Mouse (Mus musculus) lung, postnatal 0 days (tissue): ENCODE data around the gene Ms4a13. TPM values are rescaled to one million over a fixed set of nuclear protein-coding genes. Genes with fewer than 3 reads are reported as not detected.
A peak's percentile ranks its signal among the peaks of the same experiment; 100 is the strongest.
"Not testable (repeated sequence)": the region's sequence is repeated elsewhere in the genome, so short reads cannot be mapped to it uniquely, and the experiment has no call there.

Source experiments
- ATAC-seq: fragments of 200-750 bp; cut with Nextera tagmentation; 2 replicates; pipeline ENCODE4 v1.8.0; 2017; ENCODE audit warnings: moderate library complexity
- DNase-seq: peaks from one replicate; pipeline ENCODE4 v3.0.0-alpha.2; 2016; ENCODE audit warnings: low spot score
- H3K27ac ChIP-seq: fragments of 300-500 bp; sonication (generic); 2 replicates; pipeline ENCODE4 v1.5.1; 2014; ENCODE audit warnings: antibody characterized with exemption, mild to moderate bottlenecking, low read length, mixed read lengths
- H3K27me3 ChIP-seq: fragments of 300-500 bp; sonication (generic); replicated peaks from 2 replicates; pipeline ENCODE4 v1.6.1; 2014; ENCODE audit warnings: low read length, mixed read lengths; ENCODE audit not compliant: insufficient read depth
- H3K36me3 ChIP-seq: fragments of 300-500 bp; sonication (generic); 2 replicates; pipeline ENCODE4 v1.6.1; 2014; ENCODE audit warnings: low read length, mixed read lengths; ENCODE audit not compliant: insufficient read depth
- H3K4me1 ChIP-seq: fragments of 300-500 bp; sonication (generic); 2 replicates; pipeline ENCODE4 v1.6.1; 2014; ENCODE audit warnings: antibody characterized with exemption, low read depth, low read length, mixed read lengths; ENCODE audit not compliant: insufficient read depth
- H3K4me2 ChIP-seq: fragments of 300-500 bp; sonication (generic); replicated peaks from 2 replicates; pipeline ENCODE4 v1.6.1; 2014; ENCODE audit warnings: low read depth, mild to moderate bottlenecking, low read length, moderate library complexity, mixed read lengths
- H3K4me3 ChIP-seq: fragments of 300-500 bp; sonication (generic); 2 replicates; pipeline ENCODE4 v1.5.1; 2014; ENCODE audit warnings: low read depth, low read length
- H3K9ac ChIP-seq: fragments of 300-500 bp; sonication (generic); replicated peaks from 2 replicates; pipeline ENCODE4 v1.6.1; 2014; ENCODE audit warnings: low read depth, mild to moderate bottlenecking
- H3K9me3 ChIP-seq: fragments of 300-500 bp; sonication (generic); 2 replicates; pipeline ENCODE4 v1.6.1; 2016; ENCODE audit warnings: low read length, mixed read lengths
- CTCF ChIP-seq: IDR thresholded peaks from 2 replicates; pipeline ENCODE4 v1.5.1; 2016; ENCODE audit warnings: antibody characterized with exemption, mild to moderate bottlenecking
- EP300 ChIP-seq: IDR thresholded peaks from 2 replicates; pipeline ENCODE4 v1.6.1; 2016; ENCODE audit warnings: antibody characterized with exemption, mild to moderate bottlenecking, control low read depth
- WGBS: fragments of 180-500 bp; shearing (Covaris S2); extraction: QIAGEN DNeasy Blood & Tissue Kit; methylation state at CpG from one replicate; pipeline ENCODE4 v1.1.7; 2014; 5-methylcytosine and 5-hydroxymethylcytosine counted together
- polyA plus RNA-seq: library from polyadenylated mRNA; unstranded; fragments of >200 nt; fragmentation: Nextera tagmentation; extraction: Ambion mirVana; gene quantifications from 2 replicates; pipeline ENCODE4 v1.2.1, GENCODE M21; 2015

The Ms4a13 gene
- polyA plus RNA-seq, 1 experiment from 2014 or later: not detected

DNA sequence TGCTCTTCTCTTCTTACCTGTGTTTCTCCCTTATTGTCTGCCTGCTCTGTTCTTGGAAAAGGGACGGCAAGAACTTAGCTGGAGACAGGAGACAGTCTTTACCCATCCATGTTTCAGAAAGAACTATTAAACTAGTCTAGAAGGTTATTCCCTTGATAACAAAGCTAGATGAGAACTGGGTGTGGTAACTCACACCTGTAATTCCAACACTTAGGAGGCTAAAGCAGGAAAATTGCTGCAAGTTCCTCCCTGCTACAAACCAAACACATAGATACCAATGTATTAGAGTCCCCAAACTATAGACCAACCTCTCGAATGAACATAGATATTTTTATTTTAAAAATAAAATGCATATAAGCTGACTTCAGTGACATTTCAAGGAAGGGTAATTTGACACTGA lies 61.7 kb downstream of the Ms4a13 start:
- WGBS: 79% methylated on average over 2 of the region's 2 CpGs
- TF ChIP-seq EP300: no peak
- no peak for TF ChIP-seq CTCF

GRCm38 (mm10) chr19:11130776-11131175 lies 65.8 kb downstream of the Ms4a13 start, which contains the start of gene 1700017D01Rik:
TSS of gene 1700017D01Rik (minus strand) at chr19:11130876.
- not testable (repeated sequence) for H3K4me2 ChIP-seq, H3K9ac ChIP-seq, H3K27ac ChIP-seq, H3K4me1 ChIP-seq, H3K9me3 ChIP-seq, ATAC-seq, DNase-seq, H3K36me3 ChIP-seq, H3K4me3 ChIP-seq, H3K27me3 ChIP-seq
- 77% methylated on average over 8 of the region's 8 CpGs for WGBS

More for the DNA sequence above, 61.7 kb downstream of the Ms4a13 start:
- DNase-seq: no peak
- no peak overlapping the region for H3K4me2 ChIP-seq
- H3K27ac ChIP-seq: no peak overlapping the region
- no peak overlapping the region for H3K9ac ChIP-seq
- no peaks in the 10 kb centered on the region for H3K27me3 ChIP-seq
- H3K4me1 ChIP-seq: no peaks in the 10 kb centered on the region
- no peak overlapping the region for H3K4me3 ChIP-seq
- H3K36me3 ChIP-seq: no peaks in the 10 kb centered on the region
- no peak for ATAC-seq
- no peaks in the 10 kb centered on the region for H3K9me3 ChIP-seq

DNA sequence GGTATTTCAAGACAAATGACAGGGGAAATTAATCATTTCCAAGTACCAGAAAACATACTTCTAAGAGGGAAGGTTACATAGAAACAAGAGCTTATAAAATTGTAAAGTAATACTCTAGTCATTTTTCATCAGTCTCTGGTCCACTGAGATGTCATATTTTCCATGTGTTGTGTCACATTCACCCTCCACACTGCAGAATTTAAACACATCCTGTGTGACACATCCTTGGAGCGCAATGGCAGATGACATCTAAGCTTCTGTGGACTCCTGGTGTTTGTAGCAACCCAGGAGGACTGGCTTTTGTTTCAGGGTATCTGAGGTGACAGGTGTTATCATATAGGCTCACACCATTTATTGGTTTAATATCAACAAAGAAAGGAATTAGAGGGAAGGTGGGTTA lies 66.8 kb downstream of the Ms4a13 start:
- WGBS: 80% methylated on average over 1 of the region's 1 CpGs
- H3K27me3 ChIP-seq: no peaks in the 10 kb centered on the region
- no peak for TF ChIP-seq CTCF
- no peak for TF ChIP-seq EP300
- no peaks in the 10 kb centered on the region for H3K9me3 ChIP-seq
- no peak overlapping the region for H3K27ac ChIP-seq
- H3K36me3 ChIP-seq: no peaks in the 10 kb centered on the region
- ATAC-seq (no peak), DNase-seq (no peak)
- no peaks in the 10 kb centered on the region for H3K4me1 ChIP-seq
- H3K4me3 ChIP-seq: no peak overlapping the region
- H3K4me2 ChIP-seq: no peak overlapping the region
- H3K9ac ChIP-seq: no peak overlapping the region

DNA sequence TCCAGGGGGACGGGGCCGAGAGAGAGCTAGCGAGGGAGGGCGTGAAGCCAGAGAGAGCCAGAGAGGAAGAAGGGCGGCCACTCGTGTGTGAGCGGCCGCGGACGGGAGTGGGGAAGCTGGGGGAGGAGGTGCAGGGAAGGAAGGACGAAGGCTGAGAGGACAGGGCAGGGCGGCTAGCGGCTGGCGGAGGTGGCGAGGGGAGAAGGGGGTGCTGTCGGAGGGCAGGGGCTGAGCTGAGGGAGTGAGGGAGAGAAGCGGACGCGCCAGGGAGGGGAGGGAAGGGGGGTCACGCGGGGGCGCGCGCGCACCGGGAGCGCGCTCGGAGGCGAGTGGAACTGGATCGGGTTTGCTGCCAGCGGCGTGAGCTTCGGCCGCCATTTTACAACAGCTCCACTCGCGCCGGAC lies 75.5 kb downstream of the Ms4a13 start:
- WGBS: under 1% methylated on average over 7 of the region's 38 CpGs
- ATAC-seq: peak; percentile 99
- not testable (repeated sequence) for H3K9me3 ChIP-seq, H3K9ac ChIP-seq, H3K36me3 ChIP-seq, H3K27me3 ChIP-seq, H3K27ac ChIP-seq, H3K4me1 ChIP-seq
- H3K4me2 ChIP-seq: peak overlapping the region; percentile 35
- peak; percentile 11 for DNase-seq
- peak overlapping the region; percentile 29 for H3K4me3 ChIP-seq

Other genes with a start within 250 kb of the Ms4a13 start
- 13.5 and 14.7 TPM in 2 replicates for gene Ccdc86, start 247.5 kb downstream of the Ms4a13 start, polyA plus RNA-seq
- not detected in 2 replicates for gene Ms4a10, start 222.1 kb downstream of the Ms4a13 start, polyA plus RNA-seq
- 0.15 and 0.37 TPM in 2 replicates for gene Ms4a15, start 203.5 kb downstream of the Ms4a13 start, polyA plus RNA-seq
- gene Ms4a18, start 178.7 kb downstream of the Ms4a13 start, polyA plus RNA-seq: not detected in 2 replicates
- 3.3 and 4.5 TPM in 2 replicates for gene Ms4a8a, start 115.6 kb downstream of the Ms4a13 start, polyA plus RNA-seq
- gene 1700017D01Rik, start 65.9 kb downstream of the Ms4a13 start, polyA plus RNA-seq: not detected in 2 replicates
- not detected in 2 replicates for gene 1700025F22Rik, start 31.4 kb downstream of the Ms4a13 start, polyA plus RNA-seq
- gene Ms4a12, start 35.7 kb upstream of the Ms4a13 start, polyA plus RNA-seq: not detected in 2 replicates
- 0.91 and 1.6 TPM in 2 replicates for gene Ms4a1, start 69.5 kb upstream of the Ms4a13 start, polyA plus RNA-seq
- gene Ms4a5, start 87.1 kb upstream of the Ms4a13 start, polyA plus RNA-seq: not detected in 2 replicates
- gene Ms4a14, start 117.7 kb upstream of the Ms4a13 start, polyA plus RNA-seq: 0.05 and 0.07 TPM in 2 replicates
- gene Ms4a7, start 139.4 kb upstream of the Ms4a13 start, polyA plus RNA-seq: 11.2 and 12.6 TPM in 2 replicates
- 5.6 and 6.6 TPM in 2 replicates for gene Ms4a4a, start 178.8 kb upstream of the Ms4a13 start, polyA plus RNA-seq
- 1.1 and 1.2 TPM in 2 replicates for gene Ms4a4c, start 208.0 kb upstream of the Ms4a13 start, polyA plus RNA-seq
- 1.7 and 2.4 TPM in 2 replicates for gene Ms4a4b, start 246.8 kb upstream of the Ms4a13 start, polyA plus RNA-seq